Mouse (Mus musculus): ENCODE measurements around the gene Fbln5. TPM values are rescaled to one million over a fixed set of nuclear protein-coding genes. Genes with fewer than 3 reads are reported as not detected.

Fbln5 gene
- total RNA-seq, 2 experiments from 2014 or later = 34.2 to 39.6 TPM

DNA sequence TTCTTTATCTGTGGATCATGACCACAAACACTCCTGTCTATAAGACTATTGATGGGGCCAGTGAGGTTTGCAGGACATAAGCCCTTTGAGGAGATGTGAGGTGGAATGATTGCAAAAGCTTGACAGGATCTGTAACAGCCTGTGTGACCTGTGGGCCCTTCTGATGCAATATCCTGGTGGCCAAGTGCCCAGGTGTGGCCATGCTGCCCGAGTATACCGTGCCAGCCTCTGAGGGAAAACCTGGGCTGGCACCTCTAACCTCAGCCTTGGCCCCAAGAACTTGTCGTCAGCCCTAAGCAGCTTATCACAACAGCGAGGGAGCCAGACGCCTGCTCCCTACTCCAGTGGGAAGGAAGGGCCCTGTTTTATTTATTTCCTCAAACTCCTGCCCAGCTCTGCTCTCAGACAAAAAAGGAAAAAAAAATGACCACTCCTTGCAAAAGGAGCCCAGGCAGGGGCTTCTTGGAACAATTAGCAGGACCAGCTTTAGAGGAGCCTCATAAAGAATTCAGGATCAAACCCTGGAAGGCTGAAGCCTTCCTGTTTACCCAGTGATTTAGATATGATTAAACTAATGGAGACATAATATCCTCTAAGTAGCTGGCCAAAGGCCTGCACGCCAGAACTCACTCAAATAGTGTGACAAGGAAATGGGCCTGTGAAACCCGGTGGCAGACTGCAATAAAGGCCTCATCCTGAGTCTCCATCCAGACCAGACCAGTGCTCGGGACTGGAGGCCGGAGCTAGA lies 51.4 kb downstream of the Fbln5 start:
- no peak for DNase-seq
- intact Hi-C loops (cut with DNase I; ENCODE audit: low total_unique reads) = no loop called here

DNA sequence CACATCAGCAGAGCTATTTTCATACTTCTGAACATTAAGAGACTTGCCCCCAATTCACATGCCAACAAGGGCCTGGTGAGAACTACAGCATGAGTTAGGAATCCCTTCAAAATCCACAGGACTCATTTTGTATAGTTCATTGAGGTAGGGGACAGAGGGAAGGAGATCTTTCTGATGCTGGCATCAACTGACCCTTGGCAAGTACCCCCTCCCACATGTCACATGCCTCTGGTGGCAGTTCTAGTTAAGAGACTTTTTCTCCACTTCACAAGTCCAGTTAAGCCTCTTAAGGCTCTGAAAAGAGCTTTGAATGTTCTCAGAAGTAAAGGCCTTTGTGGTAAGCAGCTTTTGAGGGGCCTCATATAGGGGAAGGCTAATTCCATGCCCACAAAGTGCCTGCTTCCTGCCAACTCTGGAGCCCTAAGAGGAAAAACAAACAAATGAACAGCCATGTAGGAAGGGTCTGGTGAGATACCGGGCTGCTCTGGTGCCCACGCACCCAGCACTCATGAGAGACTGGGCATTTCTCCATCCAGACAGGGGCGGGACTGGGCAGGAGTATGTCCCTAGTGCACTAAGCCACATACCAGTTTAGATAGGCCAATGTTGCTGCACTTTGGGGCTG lies 52.5 kb downstream of the Fbln5 start:
- DNase-seq = no peak
- intact Hi-C loops (cut with DNase I; ENCODE audit: low total_unique reads) = no loop called here

DNA sequence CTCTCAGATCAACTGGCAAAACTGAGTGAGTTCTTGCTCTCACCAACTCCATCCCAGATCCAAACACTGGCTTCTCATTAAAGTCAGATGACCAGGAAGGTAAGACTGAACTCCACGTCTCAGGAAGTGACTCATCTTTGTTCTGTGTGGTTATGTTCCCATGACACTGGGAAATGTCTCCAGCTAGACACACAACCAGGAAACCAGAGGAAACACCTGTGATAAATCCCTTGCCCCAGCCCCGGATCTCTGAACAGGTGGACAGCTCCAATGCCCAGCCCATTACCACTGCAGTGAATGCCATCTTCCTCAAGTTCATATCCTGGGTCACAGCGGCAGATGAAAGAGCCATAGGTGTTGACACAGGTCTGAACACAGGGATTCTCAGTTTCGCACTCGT lies 54.0 kb downstream of the Fbln5 start:
- intact Hi-C loops (cut with DNase I; ENCODE audit: low total_unique reads) = no loop called here
- no peak for DNase-seq

DNA sequence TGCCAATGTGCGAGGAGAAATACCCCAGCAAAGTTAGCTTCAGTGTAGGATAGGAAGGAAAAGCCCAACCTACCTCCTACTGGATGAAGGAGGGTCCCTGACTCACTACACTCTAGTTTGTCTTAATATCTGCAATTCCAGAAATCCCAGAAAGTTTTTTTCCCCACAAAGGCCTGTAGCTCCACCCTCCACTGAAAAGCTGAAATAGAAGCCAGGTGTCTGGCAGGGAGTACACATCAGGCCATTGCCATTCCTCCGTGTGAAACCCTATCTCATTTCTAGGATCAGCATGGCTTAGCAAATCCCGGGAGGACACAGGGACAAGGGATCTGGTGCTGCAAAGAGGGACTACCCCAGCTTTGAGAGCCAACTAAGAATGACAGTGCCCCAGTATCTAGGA lies 55.8 kb downstream of the Fbln5 start:
- intact Hi-C loops (cut with DNase I; ENCODE audit: low total_unique reads) = no loop called here
- no peak for DNase-seq

DNA sequence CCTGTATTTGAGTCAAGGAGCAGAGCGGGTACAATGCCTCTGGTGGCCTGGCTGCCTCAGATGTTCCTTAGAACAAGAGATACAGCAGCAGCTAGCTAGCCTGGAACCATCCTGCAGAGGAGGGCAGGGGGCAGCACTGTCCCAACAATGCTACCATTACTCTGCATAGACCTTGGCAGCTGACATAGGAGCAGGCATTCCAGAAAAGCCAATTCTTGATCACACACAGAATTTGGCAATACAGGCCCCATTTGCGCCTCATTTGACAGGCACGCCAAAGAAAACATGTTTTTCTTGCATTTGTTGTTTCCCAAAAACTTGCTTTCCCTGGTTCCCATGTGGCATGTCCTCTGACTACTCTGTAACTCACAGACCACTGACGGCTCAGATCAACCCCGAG lies 56.8 kb downstream of the Fbln5 start:
- intact Hi-C loops (cut with DNase I; ENCODE audit: low total_unique reads) = no loop called here
- peak; percentile 26 for DNase-seq

DNA sequence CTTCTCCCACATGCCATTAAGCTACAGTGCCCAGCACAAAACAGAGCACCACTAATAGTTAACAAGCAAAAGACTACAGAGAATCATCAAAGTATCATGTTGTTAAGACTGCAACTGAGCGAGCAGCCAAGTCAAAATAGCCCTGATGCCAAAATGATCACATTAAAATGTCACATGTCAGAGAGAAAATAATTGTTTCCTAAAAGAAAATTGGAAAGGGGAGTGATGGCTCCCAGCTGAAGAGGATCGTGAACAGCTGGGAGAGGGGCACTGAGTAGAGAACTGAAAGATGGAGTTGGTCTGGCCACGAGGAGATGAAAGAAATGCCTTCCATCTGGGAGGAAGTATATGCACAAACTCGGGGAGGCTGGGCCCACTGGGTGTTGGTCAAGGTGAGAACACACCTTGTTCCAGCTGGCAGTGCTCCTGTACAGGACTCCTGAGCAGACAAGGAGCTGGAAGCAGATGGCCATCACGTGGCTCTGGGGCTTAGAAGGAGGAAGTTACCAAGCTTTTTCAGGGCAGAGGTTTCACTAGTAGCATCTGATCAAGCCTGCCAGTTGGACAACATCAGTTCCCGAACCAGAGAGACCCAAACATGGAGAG lies 59.3 kb downstream of the Fbln5 start:
- intact Hi-C loops (cut with DNase I; ENCODE audit: low total_unique reads) = no loop called here

DNA sequence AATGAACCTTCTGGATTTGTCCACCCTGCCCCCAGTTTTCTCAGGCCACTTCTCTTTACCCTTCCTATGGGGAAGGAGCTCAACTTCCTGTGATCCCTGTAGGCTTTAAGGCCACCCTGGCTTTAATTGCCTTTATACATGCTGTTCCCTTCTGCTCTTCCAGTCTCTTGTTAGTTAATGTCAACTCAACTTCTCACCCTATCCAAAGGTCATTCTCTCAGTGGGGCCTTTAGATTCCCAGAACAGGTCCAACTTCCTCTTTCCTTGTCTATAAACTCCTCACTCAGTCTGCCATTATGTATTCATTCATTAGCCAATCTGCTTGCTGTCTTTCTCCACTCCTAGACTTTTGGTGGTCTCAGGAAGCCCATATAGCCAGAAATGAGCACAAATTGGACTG lies 60.2 kb downstream of the Fbln5 start:
- intact Hi-C loops (cut with DNase I; ENCODE audit: low total_unique reads) = no loop called here
- no peak for DNase-seq

More for the DNA sequence above, 59.3 kb downstream of the Fbln5 start:
- no peak for DNase-seq

GRCm38 (mm10) chr12:101742375-101742774 lies 76.5 kb downstream of the Fbln5 start:
- intact Hi-C loops (cut with DNase I; ENCODE audit: low total_unique reads) = no loop called here
- no peak for DNase-seq

DNA sequence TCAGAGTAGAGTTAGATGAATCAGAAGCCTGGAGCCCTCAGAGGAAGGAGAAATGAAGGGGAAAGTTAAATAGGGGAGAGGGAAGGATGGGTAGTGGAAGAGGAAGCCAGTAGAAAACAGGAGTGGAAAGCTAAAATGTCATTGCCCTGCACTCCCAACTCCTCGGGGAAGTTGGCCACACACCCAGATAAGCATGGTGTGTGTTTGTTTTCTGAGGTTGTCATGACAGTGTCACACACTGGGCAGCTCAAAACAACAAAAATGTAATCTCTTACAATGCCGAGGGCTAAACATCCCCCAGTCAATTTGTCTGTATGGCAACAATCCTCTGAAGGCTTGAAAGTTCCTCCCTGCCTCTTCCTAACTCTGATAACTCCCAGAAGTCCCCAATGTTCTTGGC lies 78.4 kb downstream of the Fbln5 start:
- DNase-seq = no peak
- intact Hi-C loops (cut with DNase I; ENCODE audit: low total_unique reads) = no loop called here

DNA sequence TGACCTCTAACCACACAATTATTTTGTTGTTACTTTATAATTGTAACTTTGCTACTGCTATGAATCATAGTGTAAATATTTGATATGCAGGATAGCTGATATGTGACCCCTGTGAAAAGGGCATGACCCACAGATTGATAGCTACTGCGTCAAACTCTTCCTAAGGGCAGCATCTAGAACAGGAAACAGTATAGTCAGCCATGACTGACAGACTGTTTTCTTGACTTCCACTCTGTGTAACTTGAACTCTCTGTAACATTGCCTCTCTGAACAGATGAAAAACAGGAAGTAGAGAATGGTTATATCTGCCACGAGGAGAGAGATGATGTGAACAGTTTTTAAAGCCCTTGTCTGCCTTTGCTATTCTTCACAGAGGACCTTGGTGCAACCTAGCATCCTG lies 78.8 kb downstream of the Fbln5 start:
- intact Hi-C loops (cut with DNase I; ENCODE audit: low total_unique reads) = no loop called here
- no peak for DNase-seq

DNA sequence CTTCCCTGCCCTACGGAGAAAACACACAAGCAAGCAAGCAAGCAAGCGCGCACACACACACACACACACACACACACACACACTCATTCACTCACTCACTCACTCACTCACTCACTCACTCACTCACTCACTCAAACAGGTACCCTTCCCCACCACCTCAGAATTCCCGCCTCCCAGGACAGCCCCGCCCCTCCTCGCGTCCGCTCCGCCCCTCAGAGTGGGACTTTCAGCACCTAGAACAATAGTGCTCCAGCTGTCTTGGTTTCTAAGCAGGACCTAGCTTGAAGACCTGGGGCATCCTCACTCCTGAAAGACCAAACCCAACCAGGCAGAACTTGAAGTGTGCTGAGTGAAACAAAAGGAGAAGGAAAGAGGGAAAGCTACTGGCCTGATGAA lies 100.1 kb downstream of the Fbln5 start:
- no peak for DNase-seq
- intact Hi-C loops (cut with DNase I; ENCODE audit: low total_unique reads) = loop anchor here (2.0 kb wide), 1 partner anchor 60 kb away; no protein-coding TSS in a partner anchor

GRCm38 (mm10) chr12:101718054-101718754 lies 100.7 kb downstream of the Fbln5 start, which contains the start of gene Tc2n:
Tc2n (minus strand) TSS chr12:101718523.
- DNase-seq = peak; percentile 53
- intact Hi-C loops (cut with DNase I; ENCODE audit: low total_unique reads) = loop anchor here (2.0 kb wide), 1 partner anchor 61 kb away; no protein-coding TSS in a partner anchor

DNA sequence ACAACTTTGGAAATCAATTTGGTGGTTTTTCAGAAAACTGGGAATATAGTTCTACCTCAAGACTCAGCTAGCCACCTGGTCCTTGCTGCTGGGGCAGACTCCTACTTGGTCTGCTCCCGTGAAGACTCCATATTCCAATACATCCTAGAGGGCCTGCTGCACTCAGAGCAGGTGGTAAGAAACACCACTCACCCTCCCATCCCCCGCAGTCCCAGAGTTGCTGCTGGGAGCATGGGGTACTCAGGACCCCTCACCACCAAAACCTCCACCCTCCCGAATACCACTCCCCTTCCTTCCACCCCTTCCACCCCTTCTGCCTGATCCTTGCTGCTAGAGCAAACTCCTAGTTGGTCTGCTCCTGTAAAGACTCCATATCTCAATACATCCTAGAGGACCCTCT lies 119.7 kb downstream of the Fbln5 start:
- DNase-seq = no peak
- intact Hi-C loops (cut with DNase I; ENCODE audit: low total_unique reads) = no loop called here

Other genes with a start within 250 kb of the Fbln5 start
- under 1 TPM; 0.22 to 0.49 TPM for gene Tc2n, start 100.5 kb downstream of the Fbln5 start, total RNA-seq (2021)
- gene Trip11, start 94.2 kb upstream of the Fbln5 start, total RNA-seq (2021) = 10 to 100 TPM; 17.6 to 19.4 TPM
- gene Atxn3, start 139.2 kb upstream of the Fbln5 start, total RNA-seq (2021) = 1 to 10 TPM; 3.6 to 5.1 TPM
- 10 to 100 TPM; 11.0 to 11.3 TPM for gene Cpsf2, start 156.9 kb upstream of the Fbln5 start, total RNA-seq (2021)

Measured in gastrocnemius, postnatal 14 days (tissue).